Mouse (Mus musculus): ENCODE results near the gene Rpap2. TPM values are rescaled to one million over a fixed set of nuclear protein-coding genes. Genes with fewer than 3 reads are reported as not detected.
A peak's percentile ranks its signal among the peaks of the same experiment; 100 is the strongest.

The Rpap2 gene
- 14.0 and 15.2 TPM in 2 replicates for polyA plus RNA-seq (2015; fragmentation: Nextera tagmentation; extraction: Ambion mirVana)

GRCm38 (mm10) chr5:107597301-107598077, at the start of gene Rpap2, which contains the start of gene Glmn:
Gene Rpap2, plus strand, starts transcription at chr5:107597373.
Gene Glmn, minus strand, starts transcription at chr5:107597888.
- peak within 1 kb of the TSS; percentile 79 for H3K9ac ChIP-seq
- under 1% methylated on average over 64 of the region's 64 CpGs for WGBS
- H3K9me3 ChIP-seq = no peaks in the 10 kb centered on the region
- H3K4me2 ChIP-seq (replicated peaks) = peak within 1 kb of the TSS; percentile 76
- H3K36me3 ChIP-seq = peaks cover 8% of the 10 kb centered on the region; the same call in 1 of the 2 replicates
- H3K4me3 ChIP-seq (replicated peaks) = peak within 1 kb of the TSS; percentile 66
- H3K4me1 ChIP-seq (replicated peaks) = no peaks in the 10 kb centered on the region; the same call in 1 of the 2 replicates
- no peaks in the 10 kb centered on the region for H3K27me3 ChIP-seq (replicated peaks)
- peak within 1 kb of the TSS; percentile 81 for H3K27ac ChIP-seq
- peak; percentile 99 for ATAC-seq

- no peak overlapping the region for H3K27ac ChIP-seq
- ATAC-seq = no peak
- H3K9me3 ChIP-seq = no peaks in the 10 kb centered on the region
- no peaks in the 10 kb centered on the region for H3K36me3 ChIP-seq
- H3K4me1 ChIP-seq (replicated peaks) = no peaks in the 10 kb centered on the region
- no peak overlapping the region for H3K4me3 ChIP-seq (replicated peaks)
- H3K27me3 ChIP-seq (replicated peaks) = no peaks in the 10 kb centered on the region
- 77% methylated on average over 3 of the region's 3 CpGs for WGBS
- H3K4me2 ChIP-seq (replicated peaks) = no peak overlapping the region
- H3K9ac ChIP-seq = no peak overlapping the region
These were observed 49.2 kb upstream of the Rpap2 start for GRCm38 (mm10) chr5:107547955-107548354.

GRCm38 (mm10) chr5:107548444-107548843, 48.7 kb upstream of the Rpap2 start:
- H3K4me3 ChIP-seq (replicated peaks) = no peak overlapping the region
- WGBS = 83% methylated on average over 3 of the region's 3 CpGs
- H3K36me3 ChIP-seq = no peaks in the 10 kb centered on the region
- no peaks in the 10 kb centered on the region for H3K9me3 ChIP-seq
- H3K9ac ChIP-seq = no peak overlapping the region
- no peaks in the 10 kb centered on the region for H3K4me1 ChIP-seq (replicated peaks)
- H3K4me2 ChIP-seq (replicated peaks) = no peak overlapping the region
- ATAC-seq = no peak
- H3K27me3 ChIP-seq (replicated peaks) = no peaks in the 10 kb centered on the region
- H3K27ac ChIP-seq = no peak overlapping the region

GRCm38 (mm10) chr5:107554336-107554735, 42.8 kb upstream of the Rpap2 start:
- H3K9me3 ChIP-seq = no peaks in the 10 kb centered on the region
- H3K27me3 ChIP-seq (replicated peaks) = no peaks in the 10 kb centered on the region
- H3K4me2 ChIP-seq (replicated peaks) = no peak overlapping the region
- no peaks in the 10 kb centered on the region for H3K36me3 ChIP-seq
- 57% methylated on average over 5 of the region's 5 CpGs for WGBS
- no peak overlapping the region for H3K27ac ChIP-seq
- H3K9ac ChIP-seq = no peak overlapping the region
- H3K4me3 ChIP-seq (replicated peaks) = no peak overlapping the region
- ATAC-seq = no peak
- H3K4me1 ChIP-seq (replicated peaks) = no peaks in the 10 kb centered on the region

- Histone ChIP-seq H3K9ac (no peak overlapping the region), H3K27ac (no peak overlapping the region), H3K4me3 (replicated peaks) (no peak overlapping the region), H3K4me1 (replicated peaks) (no peaks in the 10 kb centered on the region), H3K4me2 (replicated peaks) (no peak overlapping the region), H3K27me3 (replicated peaks) (no peaks in the 10 kb centered on the region), H3K9me3 (no peaks in the 10 kb centered on the region), H3K36me3 (no peaks in the 10 kb centered on the region)
- no peak for ATAC-seq
- WGBS = 55% methylated on average over 3 of the region's 3 CpGs
These were observed 40.2 kb upstream of the Rpap2 start for GRCm38 (mm10) chr5:107556969-107557368.

- no peak for ATAC-seq
- Histone ChIP-seq H3K27ac (no peak overlapping the region), H3K4me2 (replicated peaks) (no peak overlapping the region), H3K36me3 (peaks cover 17% of the 10 kb centered on the region), H3K4me1 (replicated peaks) (no peaks in the 10 kb centered on the region), H3K9ac (no peak overlapping the region), H3K9me3 (no peaks in the 10 kb centered on the region), H3K27me3 (replicated peaks) (no peaks in the 10 kb centered on the region), H3K4me3 (replicated peaks) (no peak overlapping the region)
- WGBS = 97% methylated on average over 9 of the region's 9 CpGs
These were observed 28.0 kb upstream of the Rpap2 start for GRCm38 (mm10) chr5:107569148-107569547.

- Histone ChIP-seq H3K36me3 (0 out of 2 replicates have a peak, but pooled peaks cover 8% of the 10 kb centered on the region), H3K9me3 (no peaks in the 10 kb centered on the region), H3K27me3 (replicated peaks) (no peaks in the 10 kb centered on the region), H3K4me2 (replicated peaks) (peak overlapping the region; percentile 76), H3K9ac (no peak overlapping the region), H3K4me1 (replicated peaks) (no peaks in the 10 kb centered on the region; the same call in 1 of the 2 replicates), H3K27ac (no peak overlapping the region), H3K4me3 (replicated peaks) (peak overlapping the region; percentile 66)
- no peak for ATAC-seq
- WGBS = 23% methylated on average over 4 of the region's 4 CpGs
These were observed 1.2 kb downstream of the Rpap2 start for GRCm38 (mm10) chr5:107598380-107598779.

GRCm38 (mm10) chr5:107611224-107611623, 14.1 kb downstream of the Rpap2 start:
- H3K27ac ChIP-seq = no peak overlapping the region
- no peaks in the 10 kb centered on the region for H3K4me1 ChIP-seq (replicated peaks)
- no peaks in the 10 kb centered on the region for H3K36me3 ChIP-seq
- H3K27me3 ChIP-seq (replicated peaks) = no peaks in the 10 kb centered on the region
- WGBS = 4% methylated on average over 2 of the region's 2 CpGs
- H3K4me2 ChIP-seq (replicated peaks) = no peak overlapping the region
- no peak overlapping the region for H3K4me3 ChIP-seq (replicated peaks)
- H3K9ac ChIP-seq = no peak overlapping the region
- 0 out of 2 replicates have a peak, but pooled peaks have one; percentile 36 for ATAC-seq
- H3K9me3 ChIP-seq = no peaks in the 10 kb centered on the region

- 76% methylated on average over 6 of the region's 6 CpGs for WGBS
- Histone ChIP-seq H3K27me3 (replicated peaks) (no peaks in the 10 kb centered on the region), H3K4me3 (replicated peaks) (no peak overlapping the region), H3K4me2 (replicated peaks) (no peak overlapping the region), H3K27ac (no peak overlapping the region), H3K4me1 (replicated peaks) (no peaks in the 10 kb centered on the region), H3K9ac (no peak overlapping the region), H3K9me3 (no peaks in the 10 kb centered on the region), H3K36me3 (0 out of 2 replicates have a peak, but pooled peaks cover 7% of the 10 kb centered on the region)
- no peak for ATAC-seq
These were observed 20.8 kb downstream of the Rpap2 start for GRCm38 (mm10) chr5:107617986-107618385.

- Histone ChIP-seq H3K36me3 (0 out of 2 replicates have a peak, but pooled peaks cover 7% of the 10 kb centered on the region), H3K9me3 (no peaks in the 10 kb centered on the region), H3K4me2 (replicated peaks) (no peak overlapping the region), H3K4me3 (replicated peaks) (no peak overlapping the region), H3K9ac (no peak overlapping the region), H3K4me1 (replicated peaks) (no peaks in the 10 kb centered on the region), H3K27ac (no peak overlapping the region), H3K27me3 (replicated peaks) (no peaks in the 10 kb centered on the region)
- WGBS = 92% methylated on average over 3 of the region's 3 CpGs
- no peak for ATAC-seq
These were observed 24.2 kb downstream of the Rpap2 start for GRCm38 (mm10) chr5:107621327-107621726.

- no peak overlapping the region for H3K4me3 ChIP-seq (replicated peaks)
- H3K9me3 ChIP-seq = no peaks in the 10 kb centered on the region
- ATAC-seq = no peak
- no peaks in the 10 kb centered on the region for H3K27me3 ChIP-seq (replicated peaks)
- H3K36me3 ChIP-seq = 0 out of 2 replicates have a peak, but pooled peaks cover 5% of the 10 kb centered on the region
- H3K4me1 ChIP-seq (replicated peaks) = no peaks in the 10 kb centered on the region
- no peak overlapping the region for H3K9ac ChIP-seq
- H3K27ac ChIP-seq = no peak overlapping the region
- WGBS = 94% methylated on average over 4 of the region's 4 CpGs
- no peak overlapping the region for H3K4me2 ChIP-seq (replicated peaks)
These were observed 36.5 kb downstream of the Rpap2 start for GRCm38 (mm10) chr5:107633651-107634050.

- H3K27me3 ChIP-seq (replicated peaks) = no peaks in the 10 kb centered on the region
- H3K9me3 ChIP-seq = no peaks in the 10 kb centered on the region
- no peak overlapping the region for H3K4me2 ChIP-seq (replicated peaks)
- H3K4me3 ChIP-seq (replicated peaks) = no peak overlapping the region
- no peak for ATAC-seq
- H3K4me1 ChIP-seq (replicated peaks) = no peaks in the 10 kb centered on the region
- no peaks in the 10 kb centered on the region for H3K36me3 ChIP-seq
- no peak overlapping the region for H3K27ac ChIP-seq
- WGBS = 83% methylated on average over 1 of the region's 1 CpGs
- no peak overlapping the region for H3K9ac ChIP-seq
These were observed 39.9 kb downstream of the Rpap2 start for GRCm38 (mm10) chr5:107637106-107637505.

- no peaks in the 10 kb centered on the region for H3K27me3 ChIP-seq (replicated peaks)
- peak; percentile 41 for ATAC-seq
- 80% methylated on average over 8 of the region's 8 CpGs for WGBS
These were observed 41.2 kb downstream of the Rpap2 start for GRCm38 (mm10) chr5:107638366-107638765.

More at GRCm38 (mm10) chr5:107638366-107638765, 41.2 kb downstream of the Rpap2 start:
- H3K9ac ChIP-seq = no peak overlapping the region
- H3K4me3 ChIP-seq (replicated peaks) = no peak overlapping the region
- H3K4me1 ChIP-seq (replicated peaks) = no peaks in the 10 kb centered on the region
- H3K27ac ChIP-seq = no peak overlapping the region
- H3K36me3 ChIP-seq = no peaks in the 10 kb centered on the region
- H3K4me2 ChIP-seq (replicated peaks) = no peak overlapping the region
- no peaks in the 10 kb centered on the region for H3K9me3 ChIP-seq

All from intestine, embryonic 15.5 days (tissue).